Mouse (Mus musculus): ENCODE measurements around the gene Mettl9. TPM values are rescaled to one million over a fixed set of nuclear protein-coding genes. Genes with fewer than 3 reads are reported as not detected.

The Mettl9 gene
- total RNA-seq (2014; rRNA removed) (118 and 147 TPM in 2 replicates), polyA plus RNA-seq (2015; fragmentation: Nextera tagmentation; extraction: Ambion mirVana) (154 and 159 TPM in 2 replicates)

DNA sequence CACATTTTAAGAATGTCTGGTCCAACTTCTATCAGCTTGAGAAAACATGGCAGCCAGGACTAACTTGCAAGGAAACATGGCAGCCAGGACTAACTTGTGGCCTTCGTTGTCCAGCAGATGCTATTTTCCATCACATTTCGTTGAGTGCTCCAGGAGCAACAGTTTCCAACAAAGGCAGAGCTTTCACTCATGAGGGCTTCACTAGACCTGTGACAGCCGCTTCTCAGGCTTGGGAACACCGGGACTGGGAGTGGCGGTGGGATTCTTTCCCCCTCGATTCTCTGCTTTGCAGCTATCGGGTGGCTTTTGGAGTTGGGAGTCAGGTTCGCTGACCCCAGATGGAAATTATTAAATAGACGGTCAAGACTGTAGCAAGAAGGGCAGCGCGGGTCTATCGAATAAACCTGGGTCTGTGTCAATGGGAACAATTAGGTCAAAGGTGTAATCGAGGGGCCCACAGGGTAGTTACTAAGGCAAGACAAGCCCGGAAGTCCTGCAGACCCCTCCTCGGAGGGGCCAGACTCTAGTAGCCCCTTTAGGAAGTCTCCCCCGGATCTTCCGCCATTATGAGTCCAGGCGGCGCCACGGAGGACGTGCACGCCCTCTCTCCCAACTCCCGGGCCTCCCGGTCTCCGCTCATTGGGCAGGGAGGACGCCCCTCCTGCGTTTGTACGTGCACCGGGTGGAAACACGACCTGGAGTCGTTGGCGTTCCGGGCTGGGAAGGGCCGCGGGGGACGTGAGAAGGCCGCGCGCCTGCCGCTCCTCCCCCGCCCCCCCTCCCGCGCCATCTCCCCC is at the start of gene Mettl9:
Gene Mettl9, plus strand, starts transcription at position 590 of the 797 bp plus-strand sequence.
- peak within 1 kb of the TSS; percentile 94 for H3K27ac ChIP-seq (ENCODE audit: low read depth, low read length)
- peak within 1 kb of the TSS; percentile 96 for H3K4me3 ChIP-seq (ENCODE audit: low read depth, low read length)
- H3K9ac ChIP-seq = peak within 1 kb of the TSS; percentile 96
- H3K9me3 ChIP-seq (ENCODE audit: low read length) = no peaks in the 10 kb centered on the region
- TF ChIP-seq CTCF (IDR thresholded peaks at IDR 0.05; ENCODE audit: low read depth) = peak; percentile 42; the same call in 1 of the 2 replicates
- peaks cover 4% of the 10 kb centered on the region; the same call in 1 of the 2 replicates for H3K27me3 ChIP-seq (ENCODE audit: insufficient read depth, low read length)
- ATAC-seq (peak; percentile 98), DNase-seq (peak; percentile 99)
- 5% methylated on average over 40 of the region's 43 CpGs for WGBS
- no peaks in the 10 kb centered on the region for H3K36me3 ChIP-seq (ENCODE audit: insufficient read depth)
- H3K4me1 ChIP-seq (ENCODE audit: insufficient read depth) = peaks cover 8% of the 10 kb centered on the region
- peak within 1 kb of the TSS; percentile 73 for H3K4me2 ChIP-seq (ENCODE audit: low read depth)

DNA sequence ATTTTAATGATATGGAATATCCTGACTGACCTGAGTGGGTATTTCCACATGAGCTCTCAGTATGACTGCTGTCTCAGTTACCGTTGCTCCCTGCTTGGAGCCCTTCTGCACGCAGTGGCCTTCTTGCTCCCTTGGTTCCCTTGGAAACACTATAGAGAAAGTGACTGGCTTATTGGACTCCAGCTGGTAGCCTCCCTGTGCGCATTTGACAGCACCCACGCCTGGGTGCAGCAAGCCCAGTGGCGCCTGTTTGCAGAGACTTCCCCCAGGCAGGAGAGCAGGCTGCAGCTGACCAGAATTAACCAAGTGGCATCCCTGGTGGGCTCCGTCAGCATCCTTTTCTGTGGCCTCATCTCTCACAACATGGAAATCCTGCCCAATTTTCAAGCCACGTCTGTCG is 43.1 kb upstream of the Mettl9 start:
- Histone ChIP-seq H3K4me1 (ENCODE audit: insufficient read depth) (no peaks in the 10 kb centered on the region), H3K27ac (ENCODE audit: low read depth, low read length) (no peak overlapping the region), H3K36me3 (ENCODE audit: insufficient read depth) (no peaks in the 10 kb centered on the region), H3K4me2 (ENCODE audit: low read depth) (no peak overlapping the region), H3K9me3 (ENCODE audit: low read length) (no peaks in the 10 kb centered on the region), H3K27me3 (ENCODE audit: insufficient read depth, low read length) (no peaks in the 10 kb centered on the region), H3K4me3 (ENCODE audit: low read depth, low read length) (no peak overlapping the region), H3K9ac (no peak overlapping the region)
- ATAC-seq (no peak), DNase-seq (no peak)
- TF ChIP-seq CTCF (IDR thresholded peaks at IDR 0.05; ENCODE audit: low read depth) = no peak
- 67% methylated on average over 8 of the region's 8 CpGs for WGBS

DNA sequence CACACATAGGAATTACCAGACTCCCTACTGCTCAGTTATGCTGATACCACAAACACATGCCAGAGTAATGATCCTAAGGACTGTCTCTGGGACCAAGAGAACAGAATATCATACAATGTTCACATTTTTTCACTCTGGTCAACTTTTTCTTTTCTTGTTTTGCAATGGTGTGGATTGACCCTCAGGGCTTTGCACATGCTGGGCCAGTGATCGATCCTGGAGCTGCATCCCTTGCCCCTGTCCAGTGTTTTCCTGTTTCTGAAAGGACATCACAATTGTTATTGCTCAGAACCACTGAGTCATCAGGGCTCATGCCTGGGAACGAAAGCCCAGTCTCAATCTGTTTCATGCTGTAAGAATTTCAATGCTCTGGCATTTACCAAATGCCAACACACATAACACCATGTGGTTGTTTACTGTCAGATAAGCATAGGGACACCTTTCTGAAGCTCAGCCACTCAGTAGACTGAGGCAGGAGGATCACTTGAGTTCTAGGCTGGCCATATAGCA is 35.2 kb upstream of the Mettl9 start:
- DNase-seq = no peak
- H3K9me3 ChIP-seq (ENCODE audit: low read length) = no peaks in the 10 kb centered on the region
- H3K4me2 ChIP-seq (ENCODE audit: low read depth) = no peak overlapping the region
- H3K4me1 ChIP-seq (ENCODE audit: insufficient read depth) = no peaks in the 10 kb centered on the region
- no peak overlapping the region for H3K4me3 ChIP-seq (ENCODE audit: low read depth, low read length)
- no peak for ATAC-seq
- 79% methylated on average over 2 of the region's 2 CpGs for WGBS
- no peak overlapping the region for H3K27ac ChIP-seq (ENCODE audit: low read depth, low read length)
- H3K36me3 ChIP-seq (ENCODE audit: insufficient read depth) = no peaks in the 10 kb centered on the region
- no peaks in the 10 kb centered on the region for H3K27me3 ChIP-seq (ENCODE audit: insufficient read depth, low read length)
- no peak for TF ChIP-seq CTCF (IDR thresholded peaks at IDR 0.05; ENCODE audit: low read depth)
- no peak overlapping the region for H3K9ac ChIP-seq

DNA sequence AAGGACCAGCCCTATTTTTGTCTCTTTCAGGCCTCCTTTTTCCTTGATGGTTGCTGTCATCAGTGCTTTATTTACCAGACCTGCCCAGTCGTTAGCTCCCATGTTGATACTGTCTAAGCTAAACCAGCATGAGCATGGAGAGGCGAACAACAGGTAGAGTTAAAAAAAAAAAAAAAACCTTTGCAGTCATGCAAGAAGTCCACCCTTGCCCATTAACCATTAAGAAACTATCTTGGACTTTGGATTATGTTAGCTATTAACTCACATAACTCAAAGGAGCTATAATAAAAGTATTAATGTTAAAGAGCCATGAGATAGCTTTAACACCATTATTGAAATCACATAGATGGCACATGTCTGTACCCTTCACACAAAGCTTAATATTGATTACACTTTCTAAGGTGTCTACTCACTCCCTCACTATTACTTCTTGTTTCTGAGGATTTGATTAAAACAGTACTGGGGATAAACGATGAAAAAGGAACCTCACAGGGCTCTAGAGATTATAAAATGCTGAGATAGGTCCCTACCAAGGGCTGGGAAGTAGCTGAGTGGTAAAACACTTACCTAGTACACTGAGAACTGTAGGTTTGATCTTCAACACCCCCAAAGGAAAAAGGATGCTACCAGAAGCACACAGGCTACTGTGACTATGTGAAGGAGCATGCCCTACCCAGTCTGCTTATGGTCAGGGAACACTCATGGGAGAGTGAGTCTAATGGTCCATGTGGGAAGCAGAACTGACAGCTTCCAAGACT is 34.0 kb upstream of the Mettl9 start:
- Histone ChIP-seq H3K4me1 (ENCODE audit: insufficient read depth) (no peaks in the 10 kb centered on the region), H3K4me3 (ENCODE audit: low read depth, low read length) (no peak overlapping the region), H3K27me3 (ENCODE audit: insufficient read depth, low read length) (no peaks in the 10 kb centered on the region), H3K36me3 (ENCODE audit: insufficient read depth) (no peaks in the 10 kb centered on the region), H3K9me3 (ENCODE audit: low read length) (no peaks in the 10 kb centered on the region), H3K4me2 (ENCODE audit: low read depth) (no peak overlapping the region), H3K9ac (no peak overlapping the region), H3K27ac (ENCODE audit: low read depth, low read length) (no peak overlapping the region)
- no peak for DNase-seq
- ATAC-seq = no peak
- TF ChIP-seq CTCF (IDR thresholded peaks at IDR 0.05; ENCODE audit: low read depth) = no peak
- WGBS = 67% methylated on average over 3 of the region's 3 CpGs

DNA sequence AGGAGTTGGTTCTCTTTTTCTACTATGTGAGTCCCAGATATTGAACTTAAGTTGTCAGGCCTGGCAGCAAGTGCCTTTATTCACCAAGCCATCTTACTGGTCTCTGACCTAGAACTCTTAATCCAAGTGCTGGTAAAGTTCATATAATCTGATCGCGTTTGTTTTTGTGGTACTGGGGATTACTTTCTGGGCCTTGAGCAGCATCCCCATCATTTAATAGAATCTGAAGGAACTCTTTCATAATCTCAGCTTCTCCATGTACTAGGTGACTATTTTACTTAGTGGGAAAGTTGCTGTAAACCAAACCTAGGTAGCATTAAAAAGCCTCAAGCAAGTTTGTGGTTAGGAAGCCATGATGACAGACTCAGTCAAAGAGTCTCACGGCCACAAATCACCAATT is 32.4 kb upstream of the Mettl9 start:
- Histone ChIP-seq H3K4me1 (ENCODE audit: insufficient read depth) (no peaks in the 10 kb centered on the region), H3K27me3 (ENCODE audit: insufficient read depth, low read length) (no peaks in the 10 kb centered on the region), H3K9me3 (ENCODE audit: low read length) (no peaks in the 10 kb centered on the region), H3K36me3 (ENCODE audit: insufficient read depth) (no peaks in the 10 kb centered on the region), H3K4me2 (ENCODE audit: low read depth) (no peak overlapping the region), H3K27ac (ENCODE audit: low read depth, low read length) (no peak overlapping the region), H3K4me3 (ENCODE audit: low read depth, low read length) (no peak overlapping the region), H3K9ac (no peak overlapping the region)
- no peak for TF ChIP-seq CTCF (IDR thresholded peaks at IDR 0.05; ENCODE audit: low read depth)
- WGBS = 80% methylated on average over 3 of the region's 3 CpGs
- ATAC-seq (no peak), DNase-seq (no peak)

DNA sequence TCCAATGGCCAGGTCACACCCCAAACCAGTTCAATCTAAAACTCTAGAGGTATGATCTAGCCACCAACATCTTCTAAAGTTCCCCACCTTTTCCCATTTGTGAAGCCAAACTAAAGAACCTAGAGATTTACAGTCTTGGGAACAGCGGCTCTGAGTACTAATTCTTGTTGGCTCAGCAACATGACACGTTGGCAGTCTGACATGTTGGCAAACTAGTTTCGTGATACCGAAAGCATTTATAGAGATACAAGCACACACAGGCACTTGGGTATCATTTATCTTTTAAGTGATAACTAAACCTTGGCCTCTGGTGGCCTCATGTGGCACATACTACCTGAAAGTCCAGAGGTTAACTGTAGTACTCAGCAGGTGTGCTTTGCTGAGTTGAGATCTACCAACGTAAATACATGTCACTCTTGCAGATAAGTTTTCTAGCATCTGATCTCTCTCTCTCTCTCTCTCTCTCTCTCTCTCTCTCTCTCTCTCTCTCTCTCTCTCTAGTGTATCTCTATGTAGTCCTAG is 31.8 kb upstream of the Mettl9 start:
- Histone ChIP-seq H3K4me1 (ENCODE audit: insufficient read depth) (no peaks in the 10 kb centered on the region), H3K36me3 (ENCODE audit: insufficient read depth) (no peaks in the 10 kb centered on the region)

More for the DNA sequence above, 31.8 kb upstream of the Mettl9 start:
- no peak overlapping the region for H3K4me3 ChIP-seq (ENCODE audit: low read depth, low read length)
- TF ChIP-seq CTCF (IDR thresholded peaks at IDR 0.05; ENCODE audit: low read depth) = no peak
- DNase-seq (peak; percentile 35), ATAC-seq (no peak)
- H3K9ac ChIP-seq = no peak overlapping the region
- 63% methylated on average over 5 of the region's 5 CpGs for WGBS
- H3K4me2 ChIP-seq (ENCODE audit: low read depth) = no peak overlapping the region
- no peak overlapping the region for H3K27ac ChIP-seq (ENCODE audit: low read depth, low read length)
- H3K9me3 ChIP-seq (ENCODE audit: low read length) = no peaks in the 10 kb centered on the region
- no peaks in the 10 kb centered on the region for H3K27me3 ChIP-seq (ENCODE audit: insufficient read depth, low read length)
